Mouse (Mus musculus): ENCODE results near the gene Tdp1.

Tdp1 gene

GRCm38 (mm10) chr12:99898248-99898870 is 14.0 kb downstream of the Tdp1 start:
- no peak for DNase-seq (ENCODE audit: low spot score)

GRCm38 (mm10) chr12:99899991-99900390 is 15.7 kb downstream of the Tdp1 start:
- DNase-seq (ENCODE audit: low spot score) = no peak

DNA sequence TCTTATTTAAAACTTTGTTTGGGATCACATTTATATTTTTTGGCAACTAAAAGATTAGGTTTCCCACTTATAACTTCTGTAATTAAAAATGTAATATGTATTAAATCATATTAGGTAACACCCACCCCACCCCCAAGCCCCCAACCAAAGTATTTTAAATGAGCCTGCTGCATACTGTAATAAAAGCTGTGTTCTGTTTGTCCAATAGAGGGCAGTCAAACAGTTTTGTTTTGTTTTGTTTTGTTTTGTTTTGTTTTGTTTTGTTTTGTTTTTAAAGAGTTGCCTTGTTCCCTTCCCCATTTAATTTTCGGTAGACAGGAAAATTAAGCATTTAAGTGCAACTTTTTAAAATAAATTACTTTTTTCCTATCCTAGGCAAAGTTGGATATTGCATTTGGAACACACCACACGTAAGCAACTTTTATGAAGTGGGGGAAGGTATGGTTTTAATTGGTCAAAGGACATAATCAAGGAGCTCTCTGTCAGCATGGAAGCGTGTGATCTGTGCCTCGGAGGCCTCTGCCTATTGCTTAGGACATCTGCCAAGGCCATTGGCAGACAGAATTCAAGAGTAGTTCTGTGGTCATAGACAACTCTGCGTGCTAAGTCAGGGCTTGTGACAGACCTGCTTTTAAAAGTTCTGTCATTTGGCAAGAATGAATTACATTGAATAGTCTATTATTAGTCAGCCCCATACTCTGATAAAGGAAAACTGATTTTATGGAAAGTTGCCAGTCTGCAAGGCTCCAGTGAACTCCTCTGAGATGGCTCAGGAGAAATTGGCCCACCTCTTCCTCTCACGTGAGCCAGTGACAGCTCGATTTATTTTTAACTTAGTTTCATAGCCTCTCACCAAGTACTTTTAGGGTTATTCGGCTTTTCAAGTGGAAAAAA is 17.9 kb downstream of the Tdp1 start:
- DNase-seq (ENCODE audit: low spot score) = no peak

- DNase-seq (ENCODE audit: low spot score) = no peak
Measured at GRCm38 (mm10) chr12:99902867-99903370, 18.6 kb downstream of the Tdp1 start.

DNA sequence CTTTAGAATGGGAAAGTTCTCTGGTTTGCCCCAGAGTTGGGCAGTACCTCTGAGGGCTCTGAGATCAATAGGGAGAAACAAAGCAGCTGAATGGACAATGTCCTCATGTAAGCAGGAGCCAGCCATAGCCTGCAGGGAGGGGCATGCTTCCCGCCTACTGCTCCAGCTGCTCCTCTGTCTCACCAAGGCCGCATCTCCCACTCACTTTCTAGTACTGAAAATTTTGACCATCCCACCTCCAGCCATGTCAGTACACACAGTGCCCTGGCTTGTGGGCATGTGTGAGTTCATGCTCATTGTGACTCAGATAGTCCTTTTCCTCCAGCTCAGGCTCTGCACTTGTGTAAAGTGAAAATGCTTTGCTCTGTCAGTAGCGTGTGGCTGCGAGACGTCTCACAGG is 20.2 kb downstream of the Tdp1 start:
- DNase-seq (ENCODE audit: low spot score) = no peak

GRCm38 (mm10) chr12:99911466-99911865 is 27.1 kb downstream of the Tdp1 start:
- no peak for DNase-seq (ENCODE audit: low spot score)

DNA sequence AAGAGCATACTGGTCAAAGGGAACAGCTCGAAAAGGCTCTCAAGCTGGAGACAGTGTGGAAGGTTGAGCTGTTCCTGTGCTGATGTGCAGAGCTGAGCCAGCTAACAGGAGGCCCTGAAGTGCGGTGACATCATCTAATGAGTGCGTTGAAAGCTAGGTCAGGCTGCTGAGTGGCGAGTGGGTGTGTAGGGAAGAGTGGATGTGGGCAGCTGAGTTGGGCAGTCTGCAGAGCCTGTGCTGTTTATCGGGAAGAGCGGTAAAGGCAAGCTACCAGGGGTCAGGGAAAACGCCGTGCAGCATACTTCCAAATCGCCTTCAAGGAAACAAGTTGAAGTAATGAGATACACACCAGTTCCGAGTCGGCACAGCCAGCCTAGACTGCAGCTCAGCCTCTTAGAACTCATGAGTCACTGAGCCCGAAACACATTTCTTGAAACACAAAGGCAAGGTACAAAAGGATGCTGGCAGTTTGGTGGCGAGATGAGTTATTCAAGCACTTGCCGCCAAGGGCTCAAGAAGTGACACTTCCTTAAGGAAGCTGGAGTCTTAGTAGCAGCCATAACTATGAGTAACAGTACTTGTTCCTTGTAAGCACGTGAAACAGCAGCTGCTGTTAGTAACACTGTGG is 33.6 kb downstream of the Tdp1 start:
- no peak for DNase-seq (ENCODE audit: low spot score)

- no peak for DNase-seq (ENCODE audit: low spot score)
Measured at GRCm38 (mm10) chr12:99919636-99920035, 35.3 kb downstream of the Tdp1 start.

GRCm38 (mm10) chr12:99921045-99921444 is 36.7 kb downstream of the Tdp1 start:
- peak; percentile 62 for DNase-seq (ENCODE audit: low spot score)

GRCm38 (mm10) chr12:99923131-99923606 is 38.9 kb downstream of the Tdp1 start:
- no peak for DNase-seq (ENCODE audit: low spot score)

DNA sequence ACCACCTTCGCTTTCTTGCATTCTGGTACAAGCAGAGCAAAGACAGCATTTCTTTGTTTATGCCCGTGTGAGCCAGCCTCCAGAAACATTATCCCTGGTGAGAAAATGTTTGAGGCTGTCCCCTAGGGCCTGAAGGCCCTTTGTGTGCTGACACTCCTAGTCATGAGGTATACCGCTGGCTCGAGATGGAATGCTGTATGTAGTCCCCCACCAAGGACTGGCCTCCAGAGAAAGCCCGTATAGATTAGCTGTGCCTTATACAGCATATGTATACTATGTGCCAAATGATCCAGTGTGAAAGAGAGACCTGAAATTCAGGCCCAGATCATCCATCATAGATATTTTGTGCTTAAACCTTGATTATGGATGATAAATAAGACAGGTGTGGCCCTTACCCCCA is 39.4 kb downstream of the Tdp1 start:
- DNase-seq (ENCODE audit: low spot score) = no peak

DNA sequence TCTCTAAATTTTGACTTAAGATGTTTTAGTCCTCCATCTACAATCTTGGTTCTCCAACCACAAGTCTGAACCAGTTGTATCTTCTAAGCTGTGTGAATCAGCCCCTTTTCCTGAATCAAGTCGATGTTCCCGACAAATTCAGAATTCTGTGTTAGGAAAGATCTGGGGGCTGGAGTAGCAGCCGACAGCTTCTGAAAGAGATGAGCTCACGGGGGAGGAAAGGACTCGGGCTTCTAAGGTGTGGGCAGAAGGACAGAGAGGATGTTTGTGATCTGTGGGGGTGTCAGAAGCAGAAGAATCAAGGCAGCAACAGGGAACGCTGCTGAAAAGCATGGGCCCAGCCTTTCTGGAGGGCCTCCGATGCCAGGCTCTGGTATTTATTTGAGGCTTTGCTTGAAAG is 44.0 kb downstream of the Tdp1 start:
- DNase-seq (ENCODE audit: low spot score) = no peak

DNA sequence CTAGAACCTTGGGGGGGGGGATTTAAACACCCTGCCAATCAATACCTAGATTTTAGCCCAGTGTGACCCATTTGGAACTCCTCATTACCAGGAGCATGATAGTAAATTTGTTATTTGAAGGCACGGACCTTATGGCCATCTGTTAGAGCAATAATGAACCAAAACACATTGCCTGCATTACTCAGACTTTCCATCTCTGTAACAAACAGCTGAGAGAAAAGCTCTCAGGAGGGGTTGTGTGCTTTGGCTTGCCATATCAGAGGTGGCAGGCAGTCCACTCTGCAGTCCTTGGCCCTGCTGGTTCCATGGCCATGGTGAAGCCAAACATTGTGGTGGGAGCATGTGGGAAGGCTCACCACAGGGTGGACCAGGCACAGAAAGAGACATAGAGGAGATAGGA is 44.8 kb downstream of the Tdp1 start:
- no peak for DNase-seq (ENCODE audit: low spot score)

GRCm38 (mm10) chr12:99932245-99932644 is 47.9 kb downstream of the Tdp1 start:
- no peak for DNase-seq (ENCODE audit: low spot score)

- DNase-seq (ENCODE audit: low spot score) = no peak
Measured at GRCm38 (mm10) chr12:99933630-99934029, 49.3 kb downstream of the Tdp1 start.

GRCm38 (mm10) chr12:99935403-99935802 is 51.1 kb downstream of the Tdp1 start:
- DNase-seq (ENCODE audit: low spot score) = no peak

GRCm38 (mm10) chr12:99938476-99938875 is 54.2 kb downstream of the Tdp1 start:
- DNase-seq (ENCODE audit: low spot score) = no peak

- DNase-seq (ENCODE audit: low spot score) = no peak
Measured at GRCm38 (mm10) chr12:99939179-99939578, 54.9 kb downstream of the Tdp1 start.

DNA sequence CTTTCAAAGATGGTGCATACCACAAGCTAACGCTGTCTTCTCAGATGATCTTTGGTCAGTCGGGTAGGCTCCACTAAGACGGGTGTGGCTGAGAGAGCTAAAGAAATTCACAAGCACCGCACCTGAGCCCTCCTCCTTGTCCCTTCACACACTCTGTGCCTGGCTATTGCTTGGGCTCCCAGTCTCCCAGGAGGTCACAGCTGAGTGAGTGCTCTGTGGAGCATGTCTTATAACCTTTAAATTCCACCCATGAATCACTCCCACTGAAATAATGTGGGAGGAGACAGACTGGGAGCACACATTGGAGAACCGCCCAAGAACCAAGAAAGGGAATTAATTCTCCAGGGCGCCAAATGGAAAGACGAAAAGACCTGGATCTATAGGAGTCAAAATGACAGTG is 56.4 kb downstream of the Tdp1 start:
- DNase-seq (ENCODE audit: low spot score) = no peak

- no peak for DNase-seq (ENCODE audit: low spot score)
Measured at GRCm38 (mm10) chr12:99942441-99942840, 58.1 kb downstream of the Tdp1 start.

DNA sequence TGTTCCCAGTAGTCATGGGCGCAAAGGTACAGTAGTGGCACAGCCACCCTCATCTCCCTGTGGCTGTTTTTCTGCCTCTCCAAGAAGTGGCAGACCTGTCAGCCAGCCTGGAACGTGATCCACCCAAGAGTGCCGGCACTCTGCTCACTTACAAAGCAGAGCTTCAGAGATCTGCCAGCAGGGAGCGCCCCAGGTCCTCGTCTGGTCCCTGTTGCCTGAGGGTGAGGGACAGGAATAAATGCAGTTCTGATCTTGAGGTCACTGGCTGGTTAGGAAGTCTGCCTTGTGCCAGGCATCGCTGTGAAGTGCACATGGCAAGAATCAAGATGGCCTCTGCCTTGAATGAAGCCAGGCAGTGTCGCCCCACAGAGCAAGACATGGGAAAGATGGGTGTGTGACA is 68.6 kb downstream of the Tdp1 start:
- peak; percentile 90 for DNase-seq (ENCODE audit: low spot score)

DNA sequence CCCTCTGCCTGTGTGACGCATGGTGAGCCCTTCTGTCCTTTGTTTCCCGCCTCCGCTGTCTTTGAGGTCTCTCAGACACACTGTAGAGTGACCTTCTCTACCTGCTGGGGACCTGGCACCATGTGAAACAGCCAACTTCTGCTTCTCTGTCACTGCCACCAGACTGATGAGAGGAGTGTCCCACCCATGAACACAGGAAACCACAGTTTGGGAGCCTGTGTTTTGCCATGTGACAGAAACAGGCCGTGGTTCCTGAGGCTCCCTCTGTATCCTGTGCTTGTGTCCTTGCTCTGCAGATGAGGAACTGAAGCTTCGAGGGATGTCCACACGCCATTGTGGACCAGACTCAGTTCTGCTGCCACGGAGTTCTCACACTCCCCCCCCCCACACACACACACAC is 72.1 kb downstream of the Tdp1 start:
- DNase-seq (ENCODE audit: low spot score) = no peak
